Mouse (Mus musculus): ENCODE results near the gene 4931414P19Rik. TPM values are rescaled to one million over a fixed set of nuclear protein-coding genes. Genes with fewer than 3 reads are reported as not detected.

4931414P19Rik gene
- 6.7 and 7.8 TPM in 2 replicates for polyA plus RNA-seq (2015; fragmentation: Nextera tagmentation; extraction: Ambion mirVana)

- peak within 1 kb of the TSS; percentile 79 for H3K9ac ChIP-seq (ENCODE audit: low read length)
- no peaks in the 10 kb centered on the region for H3K36me3 ChIP-seq (ENCODE audit: control insufficient read depth, insufficient read depth)
- H3K9me3 ChIP-seq (replicated peaks; ENCODE audit: control insufficient read depth, low read length): no peaks in the 10 kb centered on the region
- no peaks in the 10 kb centered on the region for H3K27me3 ChIP-seq (ENCODE audit: control insufficient read depth, insufficient read depth, low read length)
- peaks cover 6% of the 10 kb centered on the region for H3K4me1 ChIP-seq (ENCODE audit: control insufficient read depth, insufficient read depth, low read length)
- ATAC-seq (replicated peaks; ENCODE audit: extremely low read depth, insufficient read depth, low FRiP score): peak; percentile 49
- WGBS: 0% methylated on average over 35 of the region's 39 CpGs
- H3K27ac ChIP-seq (ENCODE audit: low read length): peak within 1 kb of the TSS; percentile 84
- H3K4me2 ChIP-seq (ENCODE audit: low read depth, low read length): peak within 1 kb of the TSS; percentile 77
- peak within 1 kb of the TSS; percentile 54 for H3K4me3 ChIP-seq (ENCODE audit: low read length)
Measured at GRCm38 (mm10) chr14:54605752-54606321, at the start of gene 4931414P19Rik. 4931414P19Rik (minus strand) TSS chr14:54605993.

GRCm38 (mm10) chr14:54653496-54653895 is 47.7 kb upstream of the 4931414P19Rik start:
- H3K27ac ChIP-seq (ENCODE audit: low read length): peak overlapping the region; percentile 50
- H3K9ac ChIP-seq (ENCODE audit: low read length): peak overlapping the region; percentile 73
- H3K27me3 ChIP-seq (ENCODE audit: control insufficient read depth, insufficient read depth, low read length): no peaks in the 10 kb centered on the region
- WGBS: 0% methylated on average over 12 of the region's 12 CpGs
- ATAC-seq (replicated peaks; ENCODE audit: extremely low read depth, insufficient read depth, low FRiP score): peak; percentile 91
- H3K36me3 ChIP-seq (ENCODE audit: control insufficient read depth, insufficient read depth): peaks cover 43% of the 10 kb centered on the region
- no peaks in the 10 kb centered on the region for H3K9me3 ChIP-seq (replicated peaks; ENCODE audit: control insufficient read depth, low read length)
- H3K4me3 ChIP-seq (ENCODE audit: low read length): peak overlapping the region; percentile 63
- peaks cover 22% of the 10 kb centered on the region for H3K4me1 ChIP-seq (ENCODE audit: control insufficient read depth, insufficient read depth, low read length)
- H3K4me2 ChIP-seq (ENCODE audit: low read depth, low read length): peak overlapping the region; percentile 73

GRCm38 (mm10) chr14:54652787-54653186 is 47.0 kb upstream of the 4931414P19Rik start:
- Histone ChIP-seq H3K36me3 (ENCODE audit: control insufficient read depth, insufficient read depth) (peaks cover 48% of the 10 kb centered on the region), H3K9ac (ENCODE audit: low read length) (peak overlapping the region; percentile 73), H3K27ac (ENCODE audit: low read length) (peak overlapping the region; percentile 50), H3K4me1 (ENCODE audit: control insufficient read depth, insufficient read depth, low read length) (peaks cover 22% of the 10 kb centered on the region), H3K27me3 (ENCODE audit: control insufficient read depth, insufficient read depth, low read length) (no peaks in the 10 kb centered on the region), H3K4me2 (ENCODE audit: low read depth, low read length) (peak overlapping the region; percentile 73), H3K9me3 (replicated peaks; ENCODE audit: control insufficient read depth, low read length) (no peaks in the 10 kb centered on the region), H3K4me3 (ENCODE audit: low read length) (peak overlapping the region; percentile 63)
- 3% methylated on average over 7 of the region's 7 CpGs for WGBS
- no peak for ATAC-seq (replicated peaks; ENCODE audit: extremely low read depth, insufficient read depth, low FRiP score)

- H3K4me1 ChIP-seq (ENCODE audit: control insufficient read depth, insufficient read depth, low read length): peaks cover 22% of the 10 kb centered on the region
- WGBS: 72% methylated on average over 4 of the region's 4 CpGs
- no peaks in the 10 kb centered on the region for H3K27me3 ChIP-seq (ENCODE audit: control insufficient read depth, insufficient read depth, low read length)
- no peaks in the 10 kb centered on the region for H3K9me3 ChIP-seq (replicated peaks; ENCODE audit: control insufficient read depth, low read length)
- no peak overlapping the region for H3K4me2 ChIP-seq (ENCODE audit: low read depth, low read length)
- ATAC-seq (replicated peaks; ENCODE audit: extremely low read depth, insufficient read depth, low FRiP score): no peak
- H3K9ac ChIP-seq (ENCODE audit: low read length): no peak overlapping the region
- no peak overlapping the region for H3K4me3 ChIP-seq (ENCODE audit: low read length)
- H3K27ac ChIP-seq (ENCODE audit: low read length): 0 out of 2 replicates have a peak overlapping the region, but pooled peaks have one; percentile 15
- peaks cover 49% of the 10 kb centered on the region for H3K36me3 ChIP-seq (ENCODE audit: control insufficient read depth, insufficient read depth)
Measured at GRCm38 (mm10) chr14:54651556-54651955, 45.8 kb upstream of the 4931414P19Rik start.

- H3K4me1 ChIP-seq (ENCODE audit: control insufficient read depth, insufficient read depth, low read length): peaks cover 22% of the 10 kb centered on the region
- no peaks in the 10 kb centered on the region for H3K27me3 ChIP-seq (ENCODE audit: control insufficient read depth, insufficient read depth, low read length)
- WGBS: 60% methylated on average over 23 of the region's 23 CpGs
- 0 out of 2 replicates have a peak overlapping the region, but pooled peaks have one; percentile 15 for H3K27ac ChIP-seq (ENCODE audit: low read length)
- H3K36me3 ChIP-seq (ENCODE audit: control insufficient read depth, insufficient read depth): peaks cover 53% of the 10 kb centered on the region
- ATAC-seq (replicated peaks; ENCODE audit: extremely low read depth, insufficient read depth, low FRiP score): 0 out of 2 replicates have a peak, but pooled peaks have one; percentile 7
- no peaks in the 10 kb centered on the region for H3K9me3 ChIP-seq (replicated peaks; ENCODE audit: control insufficient read depth, low read length)
- H3K4me3 ChIP-seq (ENCODE audit: low read length): no peak overlapping the region
- H3K4me2 ChIP-seq (ENCODE audit: low read depth, low read length): no peak overlapping the region
- no peak overlapping the region for H3K9ac ChIP-seq (ENCODE audit: low read length)
Measured at GRCm38 (mm10) chr14:54650621-54651454, 45.0 kb upstream of the 4931414P19Rik start.

- Histone ChIP-seq H3K36me3 (ENCODE audit: control insufficient read depth, insufficient read depth) (peaks cover 79% of the 10 kb centered on the region), H3K9me3 (replicated peaks; ENCODE audit: control insufficient read depth, low read length) (no peaks in the 10 kb centered on the region), H3K27me3 (ENCODE audit: control insufficient read depth, insufficient read depth, low read length) (no peaks in the 10 kb centered on the region), H3K4me2 (ENCODE audit: low read depth, low read length) (no peak overlapping the region), H3K4me1 (ENCODE audit: control insufficient read depth, insufficient read depth, low read length) (peaks cover 12% of the 10 kb centered on the region), H3K4me3 (ENCODE audit: low read length) (no peak overlapping the region), H3K9ac (ENCODE audit: low read length) (no peak overlapping the region), H3K27ac (ENCODE audit: low read length) (no peak overlapping the region)
- 73% methylated on average over 4 of the region's 4 CpGs for WGBS
- ATAC-seq (replicated peaks; ENCODE audit: extremely low read depth, insufficient read depth, low FRiP score): no peak
Measured at GRCm38 (mm10) chr14:54647900-54648299, 42.1 kb upstream of the 4931414P19Rik start.

GRCm38 (mm10) chr14:54646898-54647636 is 41.3 kb upstream of the 4931414P19Rik start:
- H3K27me3 ChIP-seq (ENCODE audit: control insufficient read depth, insufficient read depth, low read length): no peaks in the 10 kb centered on the region
- WGBS: 88% methylated on average over 8 of the region's 8 CpGs
- H3K27ac ChIP-seq (ENCODE audit: low read length): no peak overlapping the region
- H3K4me2 ChIP-seq (ENCODE audit: low read depth, low read length): no peak overlapping the region
- no peaks in the 10 kb centered on the region for H3K9me3 ChIP-seq (replicated peaks; ENCODE audit: control insufficient read depth, low read length)
- peaks cover 84% of the 10 kb centered on the region for H3K36me3 ChIP-seq (ENCODE audit: control insufficient read depth, insufficient read depth)
- ATAC-seq (replicated peaks; ENCODE audit: extremely low read depth, insufficient read depth, low FRiP score): no peak
- no peak overlapping the region for H3K4me3 ChIP-seq (ENCODE audit: low read length)
- peaks cover 4% of the 10 kb centered on the region for H3K4me1 ChIP-seq (ENCODE audit: control insufficient read depth, insufficient read depth, low read length)
- H3K9ac ChIP-seq (ENCODE audit: low read length): no peak overlapping the region

- no peak overlapping the region for H3K9ac ChIP-seq (ENCODE audit: low read length)
- no peak overlapping the region for H3K27ac ChIP-seq (ENCODE audit: low read length)
- no peaks in the 10 kb centered on the region for H3K27me3 ChIP-seq (ENCODE audit: control insufficient read depth, insufficient read depth, low read length)
- no peak overlapping the region for H3K4me3 ChIP-seq (ENCODE audit: low read length)
- no peak overlapping the region for H3K4me2 ChIP-seq (ENCODE audit: low read depth, low read length)
- H3K36me3 ChIP-seq (ENCODE audit: control insufficient read depth, insufficient read depth): peaks cover 81% of the 10 kb centered on the region
- H3K4me1 ChIP-seq (ENCODE audit: control insufficient read depth, insufficient read depth, low read length): peaks cover 4% of the 10 kb centered on the region; the same call in 1 of the 2 replicates
- H3K9me3 ChIP-seq (replicated peaks; ENCODE audit: control insufficient read depth, low read length): no peaks in the 10 kb centered on the region
- no peak for ATAC-seq (replicated peaks; ENCODE audit: extremely low read depth, insufficient read depth, low FRiP score)
- WGBS: 92% methylated on average over 17 of the region's 17 CpGs
Measured at GRCm38 (mm10) chr14:54646455-54646854, 40.7 kb upstream of the 4931414P19Rik start.

Measured in heart, embryonic 16.5 days (tissue).